Mouse (Mus musculus): Measurements from ENCODE around the gene Nbl1. TPM values are rescaled to one million over a fixed set of nuclear protein-coding genes. Genes with fewer than 3 reads are reported as not detected.

The Nbl1 gene
- total RNA-seq, 2 experiments from 2014 or later, result 62.4 to 84.3 TPM

DNA sequence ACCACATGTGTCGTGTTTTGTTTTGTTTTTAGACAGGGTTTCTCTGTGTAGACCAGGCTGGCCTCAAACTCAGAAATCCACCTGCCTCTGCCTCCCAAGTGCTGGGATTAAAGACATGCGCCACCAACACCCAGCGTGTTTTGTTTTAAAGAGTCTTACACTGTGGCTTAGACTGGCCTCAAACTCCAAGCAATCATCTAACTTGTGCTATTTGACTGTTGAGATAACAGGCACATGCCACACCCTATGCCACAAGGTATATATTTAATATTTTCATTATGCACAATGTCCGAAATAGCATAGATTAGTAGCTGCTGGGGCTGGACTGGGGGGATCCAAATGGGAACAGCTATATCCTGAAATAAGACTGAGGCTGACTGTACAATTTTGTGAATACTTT lies 29.8 kb upstream of the Nbl1 start:
- intact Hi-C loops (cut with DNase I), result no loop called here
- no peak overlapping the region for H3K27ac ChIP-seq
- H3K4me3 ChIP-seq, result no peak overlapping the region
- TF ChIP-seq CTCF (IDR thresholded peaks at IDR 0.05), result no peak
- DNase-seq (ENCODE audit: extremely low spot score in 1 of 2, low spot score in 2 of 2), result no peak

GRCm38 (mm10) chr4:139120998-139121397 lies 28.2 kb upstream of the Nbl1 start:
- H3K27ac ChIP-seq, result no peak overlapping the region
- H3K4me3 ChIP-seq, result no peak overlapping the region
- no peak for TF ChIP-seq CTCF (IDR thresholded peaks at IDR 0.05)
- intact Hi-C loops (cut with DNase I), result no loop called here
- DNase-seq (ENCODE audit: extremely low spot score in 1 of 2, low spot score in 2 of 2), result no peak

GRCm38 (mm10) chr4:139120281-139120814 lies 27.6 kb upstream of the Nbl1 start:
- no peak overlapping the region for H3K27ac ChIP-seq
- no peak overlapping the region for H3K4me3 ChIP-seq
- no peak for TF ChIP-seq CTCF (IDR thresholded peaks at IDR 0.05)
- intact Hi-C loops (cut with DNase I), result no loop called here
- DNase-seq (ENCODE audit: extremely low spot score in 1 of 2, low spot score in 2 of 2), result no peak

- intact Hi-C loops (cut with DNase I), result no loop called here
- Histone ChIP-seq H3K27ac (no peak overlapping the region), H3K4me3 (no peak overlapping the region)
- DNase-seq (ENCODE audit: extremely low spot score in 1 of 2, low spot score in 2 of 2), result no peak
- no peak for TF ChIP-seq CTCF (IDR thresholded peaks at IDR 0.05)
Observed at GRCm38 (mm10) chr4:139116356-139117063, 23.7 kb upstream of the Nbl1 start.

DNA sequence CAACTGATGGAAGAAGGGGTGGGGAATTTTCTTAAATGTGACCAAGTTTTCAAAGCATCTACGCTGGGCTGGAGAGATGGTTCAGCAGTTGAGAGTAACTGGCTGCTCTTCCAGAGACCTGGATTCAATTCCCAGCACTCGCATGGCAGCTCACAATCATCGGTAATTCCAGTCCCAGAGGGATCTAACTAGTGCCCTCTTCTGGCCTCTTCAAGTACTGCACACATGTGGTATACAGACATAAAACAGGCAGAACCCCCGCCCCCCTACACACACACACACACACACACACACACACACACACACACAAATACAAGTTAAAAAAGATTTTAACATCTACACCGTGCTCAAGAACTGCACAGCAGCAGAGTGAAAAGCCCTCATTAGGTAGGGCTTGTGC lies 22.9 kb upstream of the Nbl1 start:
- peak; percentile 17; the same call in 1 of the 2 replicates for TF ChIP-seq CTCF (IDR thresholded peaks at IDR 0.05)
- DNase-seq (ENCODE audit: extremely low spot score in 1 of 2, low spot score in 2 of 2), result no peak
- Histone ChIP-seq H3K4me3 (no peak overlapping the region), H3K27ac (no peak overlapping the region)
- intact Hi-C loops (cut with DNase I), result no loop called here

DNA sequence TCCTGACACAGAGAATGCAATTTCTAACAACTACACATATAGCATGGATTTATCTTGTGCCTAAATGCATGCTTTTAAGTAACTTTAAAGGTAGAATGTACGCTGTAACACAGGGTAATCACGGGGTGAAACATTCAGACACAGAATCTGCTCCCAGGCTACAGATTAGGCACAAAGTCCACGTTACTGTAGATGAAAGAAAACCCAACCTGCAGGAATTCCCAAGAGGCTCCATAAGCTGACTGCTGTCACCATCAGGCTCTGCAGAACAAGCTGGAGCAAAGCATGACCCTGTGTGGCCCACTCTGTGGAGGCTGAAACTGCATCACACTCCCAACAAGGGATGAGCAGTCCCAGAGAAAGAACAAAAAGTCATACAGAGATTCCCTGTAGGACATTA lies 19.7 kb upstream of the Nbl1 start:
- no peak overlapping the region for H3K4me3 ChIP-seq
- intact Hi-C loops (cut with DNase I), result no loop called here
- DNase-seq (ENCODE audit: extremely low spot score in 1 of 2, low spot score in 2 of 2), result no peak
- no peak for TF ChIP-seq CTCF (IDR thresholded peaks at IDR 0.05)
- H3K27ac ChIP-seq, result no peak overlapping the region

DNA sequence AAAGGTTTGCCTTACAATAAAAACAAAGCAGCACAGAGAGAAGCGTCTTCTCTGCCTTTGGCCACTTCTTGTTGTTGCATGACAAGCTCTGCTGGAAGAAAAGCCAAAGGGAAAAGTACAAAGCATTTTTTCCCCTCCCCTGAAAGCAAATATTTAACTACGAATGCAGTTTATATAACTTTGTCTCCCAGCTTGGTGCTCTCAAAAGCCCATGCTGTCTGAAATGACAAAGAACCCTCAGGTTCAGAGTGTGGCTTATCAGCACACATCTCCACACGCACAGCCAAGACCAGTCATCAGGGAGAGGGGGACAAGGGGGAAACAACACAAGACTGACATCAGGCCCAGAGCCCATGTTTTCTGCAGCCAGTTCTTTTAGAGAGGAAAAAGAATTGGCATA lies 18.6 kb upstream of the Nbl1 start:
- no peak overlapping the region for H3K4me3 ChIP-seq
- H3K27ac ChIP-seq, result no peak overlapping the region; the same call in 1 of the 2 replicates
- TF ChIP-seq CTCF (IDR thresholded peaks at IDR 0.05), result no peak
- intact Hi-C loops (cut with DNase I), result no loop called here
- no peak for DNase-seq (ENCODE audit: extremely low spot score in 1 of 2, low spot score in 2 of 2)

- TF ChIP-seq CTCF (IDR thresholded peaks at IDR 0.05), result no peak
- DNase-seq (ENCODE audit: extremely low spot score in 1 of 2, low spot score in 2 of 2), result no peak
- intact Hi-C loops (cut with DNase I), result no loop called here
- Histone ChIP-seq H3K27ac (no peak overlapping the region; the same call in 1 of the 2 replicates), H3K4me3 (no peak overlapping the region)
Observed at GRCm38 (mm10) chr4:139110858-139111257, 18.1 kb upstream of the Nbl1 start.

DNA sequence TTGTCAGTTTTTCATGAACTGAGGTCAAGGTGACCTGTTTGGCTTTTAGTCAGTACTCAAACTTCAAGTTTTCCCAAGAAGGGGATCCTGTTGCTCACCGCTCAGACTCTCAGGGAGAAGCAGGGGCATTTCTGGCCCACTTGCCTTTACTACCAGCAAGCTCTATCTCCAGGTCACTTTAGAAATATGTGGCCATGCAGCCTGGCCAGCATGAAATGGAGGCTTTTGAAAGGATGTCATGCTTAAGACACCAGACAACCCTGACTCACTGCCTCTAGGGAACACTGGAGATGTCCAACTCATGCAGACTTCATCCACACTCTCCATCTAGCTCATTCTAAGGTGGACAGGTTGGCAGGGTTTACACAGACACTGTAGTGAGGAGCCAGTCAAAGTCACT lies 12.7 kb upstream of the Nbl1 start:
- Histone ChIP-seq H3K27ac (no peak overlapping the region), H3K4me3 (no peak overlapping the region)
- intact Hi-C loops (cut with DNase I), result no loop called here
- no peak for DNase-seq (ENCODE audit: extremely low spot score in 1 of 2, low spot score in 2 of 2)
- TF ChIP-seq CTCF (IDR thresholded peaks at IDR 0.05), result no peak

- intact Hi-C loops (cut with DNase I), result no loop called here
- no peak for TF ChIP-seq CTCF (IDR thresholded peaks at IDR 0.05)
- no peak overlapping the region for H3K4me3 ChIP-seq
- H3K27ac ChIP-seq, result no peak overlapping the region
- no peak for DNase-seq (ENCODE audit: extremely low spot score in 1 of 2, low spot score in 2 of 2)
Observed at GRCm38 (mm10) chr4:139101546-139101945, 8.8 kb upstream of the Nbl1 start.

GRCm38 (mm10) chr4:139100326-139100725 lies 7.5 kb upstream of the Nbl1 start:
- intact Hi-C loops (cut with DNase I), result no loop called here

GRCm38 (mm10) chr4:139096201-139096600 lies 3.4 kb upstream of the Nbl1 start:
- H3K4me3 ChIP-seq, result no peak overlapping the region
- DNase-seq (ENCODE audit: extremely low spot score in 1 of 2, low spot score in 2 of 2), result no peak
- no peak overlapping the region for H3K27ac ChIP-seq
- intact Hi-C loops (cut with DNase I), result no loop called here
- TF ChIP-seq CTCF (IDR thresholded peaks at IDR 0.05), result no peak

More at GRCm38 (mm10) chr4:139100326-139100725, 7.5 kb upstream of the Nbl1 start:
- DNase-seq (ENCODE audit: extremely low spot score in 1 of 2, low spot score in 2 of 2), result no peak
- Histone ChIP-seq H3K27ac (no peak overlapping the region), H3K4me3 (no peak overlapping the region)
- no peak for TF ChIP-seq CTCF (IDR thresholded peaks at IDR 0.05)

DNA sequence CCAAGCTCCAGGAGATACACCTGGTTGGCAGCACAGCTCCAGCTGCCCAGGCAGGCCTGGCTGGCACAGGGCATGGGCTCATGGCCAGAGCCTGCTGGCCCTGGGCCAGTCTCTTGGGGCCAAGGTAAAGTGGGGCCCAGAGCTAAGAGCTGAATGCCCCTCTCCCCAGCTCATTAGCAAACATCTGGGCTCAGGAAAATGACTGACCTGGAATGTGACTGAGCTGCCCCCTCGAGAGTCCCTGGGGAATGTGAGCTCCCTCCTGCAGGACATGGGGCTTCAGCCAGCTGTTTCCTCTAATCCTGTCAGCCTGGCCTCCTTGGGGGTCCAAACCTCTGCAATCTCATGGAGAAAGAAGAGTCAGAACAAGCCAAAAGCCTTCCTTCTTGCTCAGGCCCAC lies 2.6 kb upstream of the Nbl1 start:
- no peak for DNase-seq (ENCODE audit: extremely low spot score in 1 of 2, low spot score in 2 of 2)
- intact Hi-C loops (cut with DNase I), result no loop called here
- Histone ChIP-seq H3K4me3 (no peak overlapping the region), H3K27ac (no peak overlapping the region)
- no peak for TF ChIP-seq CTCF (IDR thresholded peaks at IDR 0.05)
